Mouse (Mus musculus): ENCODE results near the gene Lgals3bp.

Lgals3bp gene

DNA sequence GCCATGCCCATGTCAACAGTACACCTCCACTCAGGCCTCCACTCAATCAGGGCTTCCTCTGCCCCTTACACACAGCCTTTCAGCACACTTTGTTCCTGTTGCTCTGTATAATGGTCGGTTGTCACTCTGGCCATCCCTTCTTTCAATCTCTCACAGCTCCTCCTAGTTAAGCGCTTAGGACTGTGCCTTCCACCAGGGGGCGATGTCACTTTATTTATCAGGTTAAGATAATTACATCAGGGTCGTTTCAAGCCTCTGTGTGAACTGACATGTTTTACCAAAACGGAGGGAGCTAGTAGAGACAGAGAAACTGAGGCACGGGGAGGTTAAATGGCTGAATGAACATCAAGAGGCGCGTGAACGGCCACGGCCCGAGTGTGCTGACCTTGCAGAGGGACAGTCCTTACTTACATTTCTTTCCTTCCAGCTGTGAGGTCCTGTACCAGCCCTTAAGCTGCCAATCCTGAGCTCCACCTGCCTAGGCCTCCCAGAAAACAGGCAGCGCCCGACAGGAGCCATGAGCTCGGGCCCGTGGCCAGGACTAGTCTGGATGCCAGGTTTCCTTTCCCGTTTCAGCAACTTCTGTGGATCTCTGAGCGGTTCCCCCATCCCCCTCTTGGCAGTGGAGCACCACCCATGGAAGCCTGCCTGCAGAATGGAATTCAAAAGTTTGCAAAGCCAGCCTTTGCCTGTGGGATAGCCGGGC, 21.5 kb upstream of the Lgals3bp start:
- peak; percentile 79 for DNase-seq (ENCODE audit: low spot score)

DNA sequence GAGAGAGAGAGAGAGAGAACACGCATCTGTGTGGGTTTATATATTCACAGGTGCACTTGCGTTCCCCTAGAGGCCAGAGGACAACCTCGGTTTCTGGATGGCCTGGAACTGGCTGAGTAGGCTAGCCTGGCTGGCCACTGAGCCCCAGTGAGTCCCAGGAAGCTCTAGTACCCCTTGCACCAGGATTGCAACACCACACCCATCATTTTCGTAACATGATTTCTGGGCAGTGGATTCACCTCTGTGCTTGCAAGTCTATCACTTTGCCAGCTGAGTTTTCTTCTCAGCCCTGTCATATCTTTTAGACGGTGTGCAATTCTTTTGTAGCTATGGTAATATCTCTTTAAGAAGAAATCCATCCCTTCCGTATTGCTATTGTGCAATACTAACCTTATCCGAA, 18.4 kb upstream of the Lgals3bp start:
- no peak for DNase-seq (ENCODE audit: low spot score)

DNA sequence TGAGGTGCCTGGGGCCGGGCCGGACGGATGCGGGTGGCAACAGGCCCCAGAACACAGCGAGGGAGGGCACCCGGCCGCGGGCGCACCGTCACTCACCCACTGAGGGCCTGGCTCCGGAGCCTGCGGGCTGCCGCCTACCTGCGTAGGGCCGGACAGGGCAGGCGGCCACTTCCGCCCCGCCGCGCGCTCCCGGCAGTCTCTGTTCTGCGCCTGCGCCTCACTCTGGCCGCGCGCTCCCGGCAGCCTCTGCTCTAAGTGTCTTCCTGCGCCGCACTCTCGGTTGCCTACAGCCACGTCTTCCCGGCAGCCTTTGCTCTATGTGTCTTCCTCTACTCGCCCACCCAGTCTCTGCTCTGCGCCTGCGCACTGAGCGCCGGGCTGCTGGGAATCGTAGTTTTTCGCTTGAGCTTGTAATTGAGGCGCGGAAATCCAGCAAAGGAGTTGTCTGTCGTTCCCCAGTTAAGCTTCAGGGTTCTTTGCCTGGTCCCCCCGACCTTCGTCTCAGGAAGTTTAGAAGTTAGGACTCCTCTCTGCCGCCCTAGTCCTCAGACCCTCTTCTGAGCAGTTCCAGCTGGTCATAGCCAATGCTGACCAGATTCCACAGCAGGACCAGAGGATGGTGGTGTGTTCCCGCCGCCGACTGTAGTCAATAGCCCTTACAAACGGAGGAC, 17.1 kb upstream of the Lgals3bp start, which contains the start of gene Cant1:
TSS of gene Cant1 (minus strand) at position 253 of the 671 bp plus-strand sequence.
- peak; percentile 91 for DNase-seq (ENCODE audit: low spot score)

DNA sequence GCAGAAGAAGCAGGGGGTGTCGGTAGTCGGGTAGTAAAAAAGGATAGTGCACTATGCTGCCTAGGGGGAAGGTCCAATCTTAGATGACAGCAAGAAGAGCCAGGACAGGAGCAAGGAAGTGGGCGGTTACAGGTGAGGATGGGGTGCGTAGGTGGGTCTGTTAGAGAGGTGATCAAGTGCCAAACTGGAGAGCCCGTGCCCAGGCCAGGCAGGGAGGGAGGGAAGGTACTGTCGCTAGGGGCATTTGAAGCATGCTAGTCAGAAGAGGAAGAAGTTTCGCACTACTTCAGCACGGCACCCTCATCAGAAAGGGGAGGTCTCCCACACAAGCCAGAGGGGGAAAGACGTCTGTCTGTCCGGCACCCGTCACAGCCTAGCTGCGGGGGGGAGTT, 16.5 kb upstream of the Lgals3bp start:
- no peak for DNase-seq (ENCODE audit: low spot score)

DNA sequence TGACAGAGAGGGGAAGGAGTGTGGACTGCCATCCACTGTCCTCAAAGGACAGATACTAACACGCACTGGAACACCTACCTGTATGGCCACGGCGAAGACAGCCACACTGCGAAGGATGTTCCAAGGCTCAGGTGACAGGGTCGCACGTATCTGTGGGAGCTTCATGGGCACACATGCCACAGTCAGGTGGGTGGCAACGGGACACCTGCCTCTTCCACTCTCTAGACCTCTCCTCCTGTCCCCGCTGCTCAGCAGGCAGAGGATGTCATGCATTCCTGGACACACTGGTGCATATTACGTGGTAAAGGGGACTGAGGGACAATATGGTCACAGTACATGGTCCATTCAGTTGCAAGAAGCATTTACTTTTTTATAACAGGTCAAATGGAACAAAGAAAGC, 15.6 kb upstream of the Lgals3bp start:
- DNase-seq (ENCODE audit: low spot score) = no peak

DNA sequence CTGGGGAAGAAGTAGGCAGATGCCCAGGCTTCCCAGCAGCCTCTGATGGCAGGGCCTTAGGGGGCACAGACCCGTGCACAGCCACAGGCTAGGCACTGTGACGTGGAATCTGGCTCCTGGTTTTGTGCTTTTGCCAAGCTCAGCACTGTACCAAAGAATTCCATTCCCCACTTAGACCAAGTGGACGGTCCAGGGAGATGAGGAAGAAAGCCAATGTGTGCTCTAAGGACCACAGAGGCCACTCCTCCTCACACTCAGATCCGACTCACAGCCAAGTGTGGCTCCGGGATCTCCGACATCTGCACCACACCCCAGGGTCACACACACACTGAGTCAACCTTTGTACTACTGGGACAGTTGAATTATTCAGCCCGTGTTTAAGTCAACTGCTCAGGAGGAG, 14.2 kb upstream of the Lgals3bp start:
- DNase-seq (ENCODE audit: low spot score) = no peak

DNA sequence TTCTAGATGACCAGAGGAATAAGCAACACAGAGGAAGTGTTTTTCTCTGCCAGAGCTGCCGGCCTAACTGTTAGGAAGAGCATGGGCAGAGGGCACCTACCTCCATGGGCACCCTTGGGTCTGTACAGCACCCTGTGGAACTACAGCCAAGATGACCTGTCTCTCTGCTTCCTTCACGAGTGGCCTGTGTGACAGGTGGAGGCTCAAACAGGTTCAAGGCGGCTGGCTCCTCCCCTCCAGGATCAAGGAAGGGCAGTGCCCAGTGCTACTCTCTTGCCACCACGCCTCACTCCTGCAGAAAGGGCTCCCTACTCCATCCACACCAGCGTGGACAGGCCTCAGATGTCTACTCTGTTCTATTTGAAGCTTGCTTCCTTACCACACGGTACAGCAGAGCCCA, 13.7 kb upstream of the Lgals3bp start:
- no peak for DNase-seq (ENCODE audit: low spot score)

DNA sequence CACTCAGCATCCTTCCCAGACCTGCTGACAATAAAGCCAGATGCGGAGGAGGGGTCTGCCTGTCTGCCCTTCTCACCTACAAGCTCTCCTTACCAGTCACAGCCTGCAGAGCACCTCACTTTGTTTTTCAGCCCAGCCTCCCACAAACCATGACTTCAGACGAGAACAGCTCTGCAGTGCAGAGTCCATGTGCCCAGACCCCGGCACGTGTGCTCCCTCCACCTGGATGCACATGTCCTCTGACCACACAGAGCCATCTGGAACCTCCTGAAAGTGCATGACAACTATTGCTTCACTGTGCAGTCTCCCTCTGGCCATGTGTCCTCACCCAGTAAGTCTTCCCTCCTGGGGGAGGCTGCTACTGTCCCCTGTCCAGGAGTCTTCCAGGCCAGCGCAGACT, 12.4 kb upstream of the Lgals3bp start:
- no peak for DNase-seq (ENCODE audit: low spot score)

DNA sequence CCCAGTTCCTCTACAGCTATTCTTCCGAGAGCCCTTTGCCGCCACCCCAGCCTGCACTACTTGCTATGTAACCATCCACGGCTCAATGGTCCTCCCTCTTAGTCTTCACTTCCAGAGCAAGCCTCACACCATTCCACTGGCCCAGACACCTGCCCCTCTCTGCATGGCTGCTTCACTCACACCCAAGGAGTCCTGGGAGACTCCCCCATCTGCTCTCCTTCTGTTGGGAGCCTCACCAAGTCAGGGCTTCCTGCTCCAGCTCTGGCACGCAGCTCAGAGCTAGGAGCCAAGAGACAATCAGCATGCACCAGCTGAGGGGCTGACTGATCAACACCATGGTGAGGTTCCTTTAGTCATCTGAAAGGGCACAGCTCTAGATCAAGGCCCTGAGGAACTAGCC, 11.2 kb upstream of the Lgals3bp start:
- no peak for DNase-seq (ENCODE audit: low spot score)

DNA sequence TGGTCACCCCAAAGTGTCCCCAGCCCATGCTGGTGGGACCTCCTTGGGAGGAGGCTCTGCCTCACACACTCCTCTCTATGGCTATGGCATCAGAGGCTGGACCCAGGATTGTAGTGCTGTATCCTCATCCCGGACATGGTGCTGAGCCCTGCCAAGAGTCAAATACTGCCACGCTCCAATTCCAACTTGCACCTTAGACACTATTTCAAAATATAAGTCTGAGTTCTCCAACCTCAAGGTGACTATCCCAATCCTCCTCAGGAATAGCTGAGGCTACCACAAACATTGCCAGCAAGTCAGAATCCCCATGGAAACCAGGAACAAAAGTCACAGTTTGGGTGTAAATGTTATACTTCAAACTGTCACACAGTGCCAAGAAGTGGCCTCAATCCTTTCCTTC, 10.7 kb upstream of the Lgals3bp start:
- DNase-seq (ENCODE audit: low spot score) = no peak

DNA sequence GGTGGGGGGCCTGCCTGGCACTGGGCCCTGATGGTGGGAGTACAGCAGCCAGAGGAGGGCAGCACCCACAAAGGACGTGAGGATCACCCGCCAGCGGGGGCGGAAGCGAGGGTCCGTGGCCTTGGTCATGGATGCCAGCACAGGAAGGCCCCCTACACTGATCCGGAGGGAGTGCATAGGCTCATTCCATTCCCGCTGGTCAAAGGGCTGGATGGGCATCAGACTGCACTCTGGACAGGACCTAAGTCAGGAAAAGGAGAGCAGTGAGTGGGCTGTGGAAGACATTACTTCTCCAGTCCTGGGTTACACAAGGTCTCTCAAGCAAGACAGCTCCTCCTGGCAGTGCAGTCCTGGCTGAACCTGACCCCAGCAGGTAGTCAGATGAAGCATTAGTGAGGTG, 9.4 kb upstream of the Lgals3bp start:
- DNase-seq (ENCODE audit: low spot score) = no peak

DNA sequence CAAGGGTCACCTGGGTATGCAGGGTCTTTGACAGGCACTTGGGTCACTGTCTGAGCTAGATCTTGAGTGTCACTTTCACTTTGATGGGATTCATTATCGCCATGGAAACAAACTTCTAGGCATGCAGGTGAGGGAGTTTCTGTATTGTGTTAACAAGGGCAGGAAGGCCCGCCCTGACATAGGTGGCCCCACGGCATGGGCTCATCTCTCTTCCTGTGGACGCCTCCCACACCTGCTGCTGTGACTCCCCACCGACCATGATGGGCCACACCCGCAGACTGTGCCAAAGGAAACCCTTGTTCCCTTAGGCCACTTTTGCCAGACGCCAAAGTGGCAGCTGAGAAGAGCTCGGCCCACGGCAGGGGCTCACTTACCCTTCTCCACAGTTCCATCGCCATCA, 8.6 kb upstream of the Lgals3bp start:
- DNase-seq (ENCODE audit: low spot score) = no peak

DNA sequence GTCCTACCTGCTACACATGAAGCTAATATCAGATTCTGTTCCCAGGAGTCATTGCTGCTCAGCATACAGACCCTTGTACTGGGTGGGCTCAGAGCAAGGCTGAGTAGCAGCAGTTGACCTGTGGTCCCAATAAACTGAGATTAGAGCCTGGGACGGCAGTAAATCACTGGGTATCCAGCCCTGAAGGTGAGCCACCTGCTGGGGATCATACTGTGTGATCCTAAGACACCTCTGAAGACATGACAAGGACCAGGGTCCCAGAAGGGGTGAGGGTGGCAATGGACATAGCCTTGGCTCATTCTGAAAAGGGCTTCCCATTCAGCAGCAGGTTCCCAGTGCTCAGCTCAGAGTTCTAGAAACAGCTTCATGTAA, 8.2 kb upstream of the Lgals3bp start:
- no peak for DNase-seq (ENCODE audit: low spot score)

DNA sequence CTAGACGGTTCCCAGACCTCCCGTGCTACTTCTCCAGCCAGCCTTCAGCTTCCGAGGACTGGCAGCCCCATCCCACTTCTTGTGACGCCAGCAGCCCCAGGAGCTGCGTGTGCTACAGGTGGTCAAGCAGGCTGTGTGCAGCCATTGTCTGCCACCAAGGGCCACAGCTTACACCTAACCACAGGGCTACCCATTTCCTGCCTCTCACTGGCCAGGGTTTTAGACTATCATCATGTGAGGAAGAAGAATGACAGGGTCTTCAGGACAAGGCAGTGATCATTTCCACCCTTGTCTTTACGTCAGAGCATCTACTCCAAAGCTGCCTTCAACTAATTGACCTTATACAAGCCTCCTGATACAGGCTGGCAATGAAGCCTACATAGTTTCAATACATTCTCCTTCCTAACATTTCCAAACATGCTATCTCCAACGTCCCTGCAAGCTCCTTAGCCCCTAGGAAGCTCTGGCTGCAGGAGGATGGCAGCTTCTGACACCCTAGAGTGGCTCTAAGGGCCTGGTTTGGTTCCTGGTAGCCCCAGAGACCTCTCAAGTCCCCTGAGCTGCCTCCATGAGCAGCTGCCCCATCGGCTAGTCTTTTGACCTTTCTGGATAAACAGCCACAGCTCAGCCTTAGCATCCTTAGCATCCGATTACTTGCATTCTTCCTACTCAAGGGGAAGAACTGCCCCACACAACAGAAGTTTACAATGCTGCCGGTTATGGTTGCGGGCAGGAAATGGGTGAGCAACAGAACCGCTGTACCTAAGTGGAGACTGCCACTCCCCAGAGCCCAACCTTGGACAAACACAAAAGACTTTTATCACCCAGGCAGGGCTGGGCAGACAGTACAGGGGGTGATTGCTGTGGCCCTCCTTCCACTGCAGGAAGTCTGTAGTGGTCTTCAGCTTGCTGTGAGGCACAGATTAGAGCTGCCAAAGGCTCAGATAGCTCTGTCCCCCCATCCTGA, 7.5 kb upstream of the Lgals3bp start:
- DNase-seq (ENCODE audit: low spot score) = no peak

DNA sequence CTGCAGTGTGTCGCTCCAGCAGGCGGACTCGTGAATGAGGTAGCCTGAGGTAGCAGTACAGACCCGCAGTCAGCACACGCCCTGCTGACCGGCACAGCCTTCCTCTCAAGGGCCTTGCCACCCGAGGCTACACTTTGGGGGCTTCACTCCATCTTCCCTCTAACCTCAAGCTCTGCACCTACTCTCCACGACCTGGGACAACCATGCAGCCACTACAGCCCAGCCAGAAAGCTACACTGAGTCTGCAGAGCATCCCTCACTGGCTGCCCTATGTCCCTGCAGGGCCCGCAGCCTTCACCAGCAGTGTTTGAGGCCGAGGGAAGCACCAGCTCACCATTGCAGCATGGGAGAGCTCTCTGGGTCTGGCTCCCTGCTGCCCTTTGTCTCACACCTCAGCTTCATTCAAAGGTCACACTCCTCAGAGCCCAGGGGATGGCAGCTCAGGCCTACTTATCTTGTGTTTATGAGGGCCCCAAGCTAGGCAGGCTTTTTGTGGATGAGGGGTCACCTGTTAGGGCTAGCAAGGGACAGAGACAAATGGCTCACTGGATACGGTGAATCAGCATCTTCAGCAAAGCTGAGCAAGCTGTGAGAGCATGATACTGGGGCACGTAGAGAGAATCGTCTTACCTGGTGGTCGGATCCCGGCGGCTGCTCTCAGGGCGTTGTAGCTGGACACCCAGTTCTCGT, 6.3 kb upstream of the Lgals3bp start:
- no peak for DNase-seq (ENCODE audit: low spot score)

DNA sequence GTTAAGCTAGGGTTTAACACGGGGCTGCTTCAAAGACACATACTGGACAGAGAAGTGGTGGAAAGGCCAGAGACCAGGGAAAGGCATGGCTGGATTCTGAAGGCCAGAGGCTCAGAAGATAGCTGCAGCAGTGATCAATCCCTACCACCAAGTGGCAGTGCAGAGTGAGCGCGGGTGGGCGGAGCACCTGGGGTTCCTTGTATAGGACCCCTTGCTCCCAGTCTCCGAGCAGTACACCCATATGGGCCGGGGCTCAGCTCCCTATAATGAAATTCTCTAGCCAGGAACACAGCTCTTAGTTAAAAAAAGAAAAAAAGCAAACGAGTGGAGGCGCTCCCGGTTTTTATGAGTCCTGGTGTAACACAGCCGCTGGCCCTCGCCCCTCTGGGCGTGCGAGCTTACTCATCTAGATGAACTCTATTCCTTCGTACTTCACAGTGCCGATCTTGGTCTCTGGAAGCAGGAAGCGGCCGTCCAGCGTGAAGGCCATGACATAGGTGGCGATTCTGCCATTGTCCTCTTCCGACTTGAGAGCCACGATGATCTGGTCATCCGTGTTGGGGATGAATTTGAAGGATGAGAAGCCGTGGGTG, 5.5 kb upstream of the Lgals3bp start:
- peak; percentile 53 for DNase-seq (ENCODE audit: low spot score)

DNA sequence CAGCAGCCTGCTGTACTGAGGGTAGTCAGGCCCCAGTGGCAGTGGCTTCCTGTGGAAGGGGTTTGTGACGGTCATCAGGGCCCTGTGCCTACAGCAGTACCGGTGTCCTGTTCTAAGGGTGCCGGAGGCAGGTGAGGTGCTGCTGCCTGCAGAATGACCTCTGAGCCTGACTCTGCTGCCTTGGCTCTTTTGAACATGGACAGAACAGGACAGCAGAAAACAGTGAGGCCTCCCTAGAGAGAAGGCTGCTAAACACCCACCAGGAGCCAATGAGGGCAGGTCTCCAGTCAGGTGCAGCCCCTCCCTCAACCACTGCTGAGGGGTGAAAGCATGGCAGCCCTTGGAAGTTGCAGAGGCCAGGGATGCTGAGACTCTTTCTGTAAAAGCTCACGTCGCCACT, 4.6 kb upstream of the Lgals3bp start:
- no peak for DNase-seq (ENCODE audit: low spot score)

DNA sequence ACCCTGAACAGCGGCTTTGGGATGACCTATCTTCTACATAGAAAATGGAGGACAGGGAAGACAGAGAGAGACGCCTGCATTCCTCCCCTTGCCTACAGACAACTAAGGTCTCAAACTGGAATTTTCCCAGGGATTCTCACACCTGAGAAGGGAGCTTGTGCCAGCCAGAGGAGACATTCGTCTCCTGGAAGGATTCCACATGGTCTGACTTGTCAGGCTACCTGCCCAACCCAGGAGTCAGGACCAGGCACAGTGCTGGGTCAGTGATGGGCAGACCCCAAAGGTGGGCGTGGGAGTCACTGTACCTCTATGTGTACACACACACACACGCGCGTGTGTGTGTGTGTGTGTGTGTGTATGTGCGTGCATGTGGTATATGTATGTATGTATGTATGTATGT, 3.4 kb upstream of the Lgals3bp start:
- no peak for DNase-seq (ENCODE audit: low spot score)

DNA sequence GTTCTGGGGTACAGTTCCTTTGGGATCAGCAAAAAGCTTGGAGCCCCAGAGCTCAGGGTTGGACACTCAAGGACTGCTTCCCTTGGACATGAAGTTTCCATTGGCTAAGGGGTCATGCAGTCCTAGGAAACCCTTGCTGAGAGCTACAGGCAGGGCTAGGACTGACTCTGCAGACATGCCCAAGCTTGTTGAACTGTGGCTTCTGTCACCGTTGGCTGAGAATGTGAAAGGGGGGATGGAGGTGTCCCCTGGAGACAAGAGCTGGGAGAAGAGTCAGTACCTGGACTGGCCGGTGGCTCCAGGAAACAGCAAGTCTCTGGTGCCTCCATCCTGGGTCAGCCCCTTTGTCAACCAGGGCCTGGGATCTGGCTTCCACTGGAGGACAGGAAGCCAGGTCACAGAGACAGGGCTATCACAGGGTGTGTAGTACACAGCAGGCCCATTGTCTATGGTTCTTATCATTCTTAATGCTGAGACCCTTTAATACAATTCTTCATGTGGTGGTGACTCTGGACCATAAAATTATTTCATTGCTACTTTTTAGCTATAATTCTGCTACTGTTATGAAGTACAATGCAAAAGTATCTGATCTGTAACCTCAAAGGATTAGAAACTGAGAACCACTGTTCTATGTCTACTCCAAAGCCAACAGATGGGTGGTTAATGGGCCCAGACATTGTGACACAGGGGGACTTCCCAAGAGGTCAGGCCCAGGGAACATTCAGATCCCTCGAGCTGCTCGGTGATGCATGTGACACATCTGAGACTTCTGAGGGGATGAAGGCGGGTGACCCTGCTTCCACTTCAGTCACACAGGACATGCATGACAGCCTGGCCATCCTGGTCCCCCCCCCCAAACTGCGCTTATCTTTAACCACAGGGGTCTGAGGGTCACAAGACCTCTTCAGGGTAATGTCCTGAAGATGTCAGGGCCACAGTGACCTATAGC, 2.3 kb upstream of the Lgals3bp start:
- DNase-seq (ENCODE audit: low spot score) = no peak

DNA sequence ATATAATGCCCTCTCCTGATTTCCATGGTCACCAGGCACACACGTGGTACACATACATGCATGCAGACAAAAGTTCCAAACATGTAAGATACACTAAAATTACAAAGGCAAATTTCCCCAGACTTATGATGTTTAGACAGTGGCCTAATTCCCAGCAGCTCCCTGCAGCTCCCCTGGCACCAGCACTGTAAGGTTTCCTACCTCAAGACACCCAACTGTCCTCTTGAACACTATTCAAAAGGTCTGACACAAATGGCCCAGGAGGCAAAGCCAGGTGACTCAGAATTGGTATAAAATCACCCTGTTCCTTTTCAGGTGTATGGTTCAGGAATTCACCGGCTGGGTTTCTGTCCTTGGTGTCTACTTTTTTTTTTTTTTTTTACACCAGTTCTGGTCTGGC, 1.3 kb upstream of the Lgals3bp start:
- no peak for DNase-seq (ENCODE audit: low spot score)

DNA sequence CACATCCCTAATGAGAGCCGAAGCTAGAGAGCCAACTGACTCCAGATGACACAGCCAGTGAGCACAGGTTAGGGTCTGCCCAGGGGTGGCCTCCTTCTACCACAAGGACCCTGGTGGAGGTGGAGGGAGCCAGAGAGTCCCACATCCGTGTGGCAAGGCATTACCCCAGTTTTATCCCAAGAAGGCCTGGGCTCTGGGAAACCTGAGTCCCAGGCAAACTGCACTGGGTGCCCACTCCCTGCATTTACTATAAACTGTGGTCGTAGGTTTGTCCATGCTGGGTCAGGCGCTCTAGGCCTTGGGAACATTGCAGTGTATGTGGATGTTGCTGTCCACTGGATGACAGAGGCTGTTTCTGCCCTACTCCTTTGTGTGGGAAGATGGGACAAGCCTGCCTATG, 697 bp downstream of the Lgals3bp start:
- DNase-seq (ENCODE audit: low spot score) = no peak
